Mouse (Mus musculus): ENCODE results near the gene Bicra. TPM values are rescaled to one million over a fixed set of nuclear protein-coding genes. Genes with fewer than 3 reads are reported as not detected.

The Bicra gene
- polyA plus RNA-seq, 1 experiment, result 21.2 TPM

- whole genome bisulfite sequencing, result 58% methylated on average over 80 of the region's 80 CpGs
- TF ChIP-seq CTCF (IDR thresholded peaks at IDR 0.05; ENCODE audit: insufficient read depth, low read length), result no peak
- no peak for TF ChIP-seq POLR2A (IDR thresholded peaks at IDR 0.05; ENCODE audit: borderline replicate concordance, extremely low read depth, low read depth, low read length)
Measured at GRCm38 (mm10) chr7:16061219-16062098, 13.7 kb upstream of the Bicra start, which contains the start of gene Zfp541. Zfp541 (plus strand) TSS chr7:16061814.

DNA sequence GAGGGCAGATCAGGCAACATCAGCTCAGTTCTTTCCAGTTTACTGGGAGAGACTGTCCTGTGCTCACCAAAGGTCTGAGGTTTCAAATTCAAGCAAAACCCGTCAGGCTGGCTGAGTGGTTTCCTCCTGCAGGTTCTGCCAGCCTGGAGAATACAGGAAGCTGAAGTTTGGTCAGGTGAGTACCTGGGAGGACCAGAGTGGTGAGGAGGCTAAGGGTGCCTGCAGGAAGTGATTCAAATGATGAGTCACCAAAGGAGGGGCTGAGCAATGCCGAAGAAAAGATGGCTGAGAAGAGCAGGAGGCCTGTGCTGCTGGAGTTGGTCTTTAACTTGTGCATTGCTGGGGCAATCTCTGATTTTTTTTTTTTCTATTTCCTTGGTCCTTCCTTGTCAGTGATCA, 9.4 kb upstream of the Bicra start:
- DNase-seq, result no peak
- 21% methylated on average over 2 of the region's 2 CpGs for WGBS
- Histone ChIP-seq H3K4me1 (ENCODE audit: control insufficient read depth, insufficient read depth, low read length) (no peaks in the 10 kb centered on the region), H3K4me3 (replicated peaks; ENCODE audit: extremely low read depth, low read depth, low read length) (no peak overlapping the region)
- TF ChIP-seq CTCF (IDR thresholded peaks at IDR 0.05; ENCODE audit: insufficient read depth, low read length), result no peak
- TF ChIP-seq POLR2A (IDR thresholded peaks at IDR 0.05; ENCODE audit: borderline replicate concordance, extremely low read depth, low read depth, low read length), result no peak

More at GRCm38 (mm10) chr7:16061219-16062098, 13.7 kb upstream of the Bicra start, which contains the start of gene Zfp541:
- no peak for DNase-seq
- H3K4me3 ChIP-seq (replicated peaks; ENCODE audit: extremely low read depth, low read depth, low read length), result no peak within 1 kb of the TSS
- H3K4me1 ChIP-seq (ENCODE audit: control insufficient read depth, insufficient read depth, low read length), result no peaks in the 10 kb centered on the region

GRCm38 (mm10) chr7:16056459-16057135, 8.9 kb upstream of the Bicra start:
- H3K4me3 ChIP-seq (replicated peaks; ENCODE audit: extremely low read depth, low read depth, low read length), result no peak overlapping the region
- 0 out of 2 replicates have a peak, but pooled peaks cover 2% of the 10 kb centered on the region for H3K4me1 ChIP-seq (ENCODE audit: control insufficient read depth, insufficient read depth, low read length)
- WGBS, result 8% methylated on average over 5 of the region's 5 CpGs
- TF ChIP-seq POLR2A (IDR thresholded peaks at IDR 0.05; ENCODE audit: borderline replicate concordance, extremely low read depth, low read depth, low read length) (no peak), CTCF (IDR thresholded peaks at IDR 0.05; ENCODE audit: insufficient read depth, low read length) (peak; percentile 27; the same call in 1 of the 2 replicates)
- DNase-seq, result no peak

DNA sequence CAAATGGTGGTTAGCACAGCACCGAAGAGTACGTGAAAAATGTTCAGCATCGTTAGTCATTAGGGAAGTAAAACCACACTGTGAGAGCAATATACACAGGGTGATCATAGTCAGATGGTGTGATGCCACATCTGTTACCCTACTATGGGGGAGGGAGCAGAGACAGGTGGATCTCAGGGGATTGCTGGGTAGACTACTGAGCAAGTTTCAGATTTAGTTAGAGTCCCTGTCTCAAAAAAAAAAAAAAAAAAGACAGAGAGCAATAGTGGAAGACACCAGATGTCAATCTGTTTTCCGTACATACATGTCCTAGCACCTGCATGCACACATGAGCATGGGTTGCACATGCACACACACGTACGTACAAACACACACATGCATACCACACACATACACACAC, 7.9 kb upstream of the Bicra start:
- 83% methylated on average over 6 of the region's 6 CpGs for WGBS
- DNase-seq, result no peak
- 0 out of 2 replicates have a peak, but pooled peaks cover 3% of the 10 kb centered on the region for H3K4me1 ChIP-seq (ENCODE audit: control insufficient read depth, insufficient read depth, low read length)
- TF ChIP-seq POLR2A (IDR thresholded peaks at IDR 0.05; ENCODE audit: borderline replicate concordance, extremely low read depth, low read depth, low read length) (no peak), CTCF (IDR thresholded peaks at IDR 0.05; ENCODE audit: insufficient read depth, low read length) (no peak)
- H3K4me3 ChIP-seq (replicated peaks; ENCODE audit: extremely low read depth, low read depth, low read length), result no peak overlapping the region

DNA sequence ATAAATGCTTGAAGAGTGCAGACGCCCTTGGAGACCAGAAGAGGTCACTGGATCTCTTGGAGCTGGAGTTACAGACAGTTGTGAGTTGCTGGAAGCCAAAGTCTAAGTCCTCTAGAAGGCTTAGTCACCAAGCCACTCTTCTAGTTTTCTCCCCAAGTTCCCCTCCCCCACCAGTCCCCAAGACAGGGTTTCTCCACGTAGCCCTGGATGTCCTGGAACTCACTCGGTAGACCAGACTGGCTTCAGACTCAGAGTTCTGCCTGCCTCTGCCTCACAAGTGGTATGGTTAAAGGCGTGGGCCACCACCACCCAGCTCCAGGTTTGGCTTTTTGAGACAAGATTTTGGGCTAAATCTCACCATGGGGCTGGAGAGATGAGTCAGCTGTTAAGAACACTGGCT, 7.2 kb upstream of the Bicra start:
- 58% methylated on average over 4 of the region's 4 CpGs for WGBS
- DNase-seq, result no peak
- Histone ChIP-seq H3K4me3 (replicated peaks; ENCODE audit: extremely low read depth, low read depth, low read length) (no peak overlapping the region), H3K4me1 (ENCODE audit: control insufficient read depth, insufficient read depth, low read length) (peaks cover 3% of the 10 kb centered on the region; the same call in 1 of the 2 replicates)
- no peak for TF ChIP-seq POLR2A (IDR thresholded peaks at IDR 0.05; ENCODE audit: borderline replicate concordance, extremely low read depth, low read depth, low read length)
- TF ChIP-seq CTCF (IDR thresholded peaks at IDR 0.05; ENCODE audit: insufficient read depth, low read length), result no peak

DNA sequence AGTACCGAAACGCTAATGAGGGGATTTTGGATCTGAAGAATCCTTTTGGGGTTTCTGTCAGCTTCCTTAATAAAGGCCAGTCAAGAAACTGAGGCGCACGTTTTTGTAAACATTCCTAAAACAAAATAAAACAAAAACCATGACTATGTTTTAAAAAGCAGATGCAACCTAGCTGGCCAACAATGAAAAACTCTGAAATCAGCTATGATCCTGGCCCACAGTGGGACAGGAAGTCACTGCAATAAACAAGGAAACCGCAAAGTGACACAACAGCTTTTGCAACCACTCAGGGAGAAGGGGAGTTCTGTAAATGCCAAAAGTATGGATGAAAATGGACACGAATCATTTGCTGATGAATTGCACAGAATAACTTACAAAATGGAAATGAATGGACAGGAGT, 5.4 kb upstream of the Bicra start:
- TF ChIP-seq POLR2A (IDR thresholded peaks at IDR 0.05; ENCODE audit: borderline replicate concordance, extremely low read depth, low read depth, low read length) (no peak), CTCF (IDR thresholded peaks at IDR 0.05; ENCODE audit: insufficient read depth, low read length) (no peak)
- peak overlapping the region; percentile 30 for H3K4me3 ChIP-seq (replicated peaks; ENCODE audit: extremely low read depth, low read depth, low read length)
- no peak for DNase-seq
- WGBS, result 2% methylated on average over 6 of the region's 6 CpGs
- peaks cover 3% of the 10 kb centered on the region; the same call in 1 of the 2 replicates for H3K4me1 ChIP-seq (ENCODE audit: control insufficient read depth, insufficient read depth, low read length)

DNA sequence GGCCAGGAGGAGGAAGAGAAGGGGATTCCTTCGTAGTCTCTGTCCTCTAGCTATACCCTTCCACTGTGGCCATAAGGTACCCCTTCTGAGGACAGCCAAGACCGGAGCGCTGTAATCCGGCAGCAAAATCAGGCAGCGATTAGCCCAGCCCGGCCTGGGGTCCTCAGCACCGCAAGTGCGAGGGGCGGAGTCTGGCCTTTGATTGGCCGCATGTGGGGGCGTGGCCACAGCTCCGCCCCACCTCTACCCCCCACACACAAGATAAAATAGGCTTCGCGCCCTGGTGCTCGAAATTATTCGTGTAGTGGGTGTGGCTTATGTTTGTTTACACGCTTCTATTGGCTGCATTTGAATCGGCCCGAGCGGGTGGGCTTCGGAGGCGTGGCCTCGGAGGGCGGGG, 5.0 kb upstream of the Bicra start:
- Histone ChIP-seq H3K4me1 (ENCODE audit: control insufficient read depth, insufficient read depth, low read length) (peaks cover 3% of the 10 kb centered on the region; the same call in 1 of the 2 replicates), H3K4me3 (replicated peaks; ENCODE audit: extremely low read depth, low read depth, low read length) (peak overlapping the region; percentile 77)
- under 1% methylated on average over 24 of the region's 24 CpGs for WGBS
- TF ChIP-seq POLR2A (IDR thresholded peaks at IDR 0.05; ENCODE audit: borderline replicate concordance, extremely low read depth, low read depth, low read length) (peak; percentile 81; the same call in 1 of the 2 replicates), CTCF (IDR thresholded peaks at IDR 0.05; ENCODE audit: insufficient read depth, low read length) (no peak)
- DNase-seq, result peak; percentile 94

DNA sequence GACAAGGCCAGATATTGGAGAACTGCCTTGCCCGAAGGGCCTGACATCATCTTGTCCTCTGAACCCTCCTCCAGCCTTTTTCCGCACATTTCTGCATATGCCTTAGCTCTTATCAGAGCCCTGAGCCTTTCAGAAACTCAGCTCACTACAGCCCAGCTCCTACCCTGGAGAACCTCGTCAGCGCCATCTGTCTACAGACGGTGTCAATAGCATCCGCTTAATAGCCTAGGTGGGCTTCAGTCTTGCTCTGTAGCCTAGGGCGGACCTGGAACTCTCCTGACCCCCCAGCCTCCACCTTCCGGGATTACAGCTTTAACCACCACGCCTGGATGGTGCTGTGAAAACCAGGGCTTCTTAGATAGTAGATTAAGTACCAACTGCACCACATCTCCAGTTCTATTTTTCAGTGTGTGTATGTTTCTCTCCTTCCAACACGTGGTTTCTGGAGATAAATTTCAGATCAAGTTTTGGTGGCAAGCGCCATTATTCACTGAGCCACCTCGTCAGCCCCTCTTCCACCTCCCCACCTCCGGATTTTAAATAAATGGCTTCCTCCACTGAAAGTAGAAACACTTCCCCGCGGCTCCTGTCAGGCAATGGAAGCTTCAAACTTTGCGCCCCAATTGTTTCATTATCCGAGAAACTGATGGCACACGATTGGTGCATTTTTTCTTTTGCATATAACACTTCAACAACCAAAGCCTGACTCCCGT, 4.3 kb upstream of the Bicra start:
- under 1% methylated on average over 19 of the region's 19 CpGs for WGBS
- Histone ChIP-seq H3K4me1 (ENCODE audit: control insufficient read depth, insufficient read depth, low read length) (peaks cover 3% of the 10 kb centered on the region; the same call in 1 of the 2 replicates), H3K4me3 (replicated peaks; ENCODE audit: extremely low read depth, low read depth, low read length) (peak overlapping the region; percentile 77)
- peak; percentile 79 for DNase-seq
- TF ChIP-seq POLR2A (IDR thresholded peaks at IDR 0.05; ENCODE audit: borderline replicate concordance, extremely low read depth, low read depth, low read length) (no peak), CTCF (IDR thresholded peaks at IDR 0.05; ENCODE audit: insufficient read depth, low read length) (peak; percentile 96)

DNA sequence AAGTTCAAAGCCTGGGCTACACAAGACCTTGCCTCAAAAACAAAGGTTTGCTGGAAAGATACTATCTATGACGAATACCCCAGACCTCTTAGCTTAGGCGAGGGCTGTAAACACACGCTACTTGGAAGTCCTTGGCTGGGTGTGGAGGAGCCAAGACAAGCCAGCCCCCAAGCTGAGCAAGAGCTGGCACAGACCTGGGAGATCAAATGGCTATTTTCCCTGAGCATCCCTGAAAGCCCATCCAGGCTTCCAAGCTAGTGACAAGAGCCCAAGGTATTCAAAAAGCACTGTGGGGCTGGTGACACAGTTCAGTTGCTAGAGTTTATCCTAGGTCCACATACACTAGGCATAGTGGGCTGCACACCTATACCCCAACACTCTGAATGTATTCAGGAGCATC, 2.9 kb upstream of the Bicra start:
- H3K4me3 ChIP-seq (replicated peaks; ENCODE audit: extremely low read depth, low read depth, low read length), result no peak overlapping the region
- 84% methylated on average over 3 of the region's 3 CpGs for WGBS

More for the DNA sequence above, 2.9 kb upstream of the Bicra start:
- TF ChIP-seq CTCF (IDR thresholded peaks at IDR 0.05; ENCODE audit: insufficient read depth, low read length) (no peak), POLR2A (IDR thresholded peaks at IDR 0.05; ENCODE audit: borderline replicate concordance, extremely low read depth, low read depth, low read length) (no peak)
- peaks cover 9% of the 10 kb centered on the region for H3K4me1 ChIP-seq (ENCODE audit: control insufficient read depth, insufficient read depth, low read length)
- no peak for DNase-seq

All from lung, adult 2 months (tissue).